Mouse (Mus musculus) CD4-positive naive resting alpha-beta T cell, adult 57 days (primary cell): Measurements from ENCODE around the gene Ppp1r14d. TPM values are rescaled to one million over a fixed set of nuclear protein-coding genes. Genes with fewer than 3 reads are reported as not detected.

Source experiments
- total RNA-seq: library from RNA; stranded (reverse); gene quantifications from one replicate; pipeline ENCODE4 v1.2.4, GENCODE M21; 2023

Ppp1r14d gene
- total RNA-seq: not detected

DNA sequence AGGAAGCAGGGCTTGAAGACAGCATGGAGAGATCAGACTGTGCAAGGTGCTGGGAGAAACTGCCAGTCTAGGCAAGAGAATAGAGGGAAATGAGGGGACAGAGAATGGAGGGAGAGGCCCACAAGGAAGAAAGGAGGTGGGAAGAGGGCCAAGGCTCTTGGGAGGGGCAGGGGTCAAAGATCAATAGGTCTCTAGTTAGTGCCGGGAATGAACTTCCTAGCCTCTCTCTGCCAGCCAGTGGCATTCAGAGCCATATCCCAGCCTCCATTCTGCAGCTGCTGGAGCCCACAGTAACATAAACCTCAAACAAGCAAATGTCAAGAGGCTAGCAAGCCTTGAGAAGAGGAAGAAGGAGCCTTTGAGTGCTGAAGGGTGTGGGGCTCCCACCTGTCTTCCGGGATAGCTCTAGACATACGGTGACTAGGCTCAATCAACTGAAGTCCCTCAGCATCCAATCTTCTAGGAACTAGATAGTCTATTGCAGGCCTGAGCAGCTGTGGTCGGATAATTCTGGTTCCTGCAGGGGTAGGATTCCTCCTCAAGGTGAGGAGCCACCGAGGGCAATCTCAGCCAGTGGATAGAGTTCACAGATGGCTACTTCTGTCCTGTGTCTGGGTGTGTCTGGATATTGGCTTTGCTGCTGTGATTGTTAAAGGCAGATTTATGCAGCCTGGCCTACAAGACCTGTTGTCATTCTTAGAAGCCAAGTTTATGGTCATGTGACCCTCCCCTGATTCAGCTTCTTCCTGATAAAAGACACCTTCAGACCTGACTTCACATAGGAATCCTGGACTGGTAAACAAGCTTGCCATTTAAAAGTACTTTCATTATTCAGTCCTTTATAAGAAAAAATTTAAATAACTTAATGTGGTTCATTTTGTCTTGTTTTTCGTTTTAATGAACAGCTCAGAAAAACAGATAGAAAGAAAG lies at the start of gene Ppp1r14d:
Gene Ppp1r14d, minus strand, starts transcription at position 132 of the 930 bp plus-strand sequence.

DNA sequence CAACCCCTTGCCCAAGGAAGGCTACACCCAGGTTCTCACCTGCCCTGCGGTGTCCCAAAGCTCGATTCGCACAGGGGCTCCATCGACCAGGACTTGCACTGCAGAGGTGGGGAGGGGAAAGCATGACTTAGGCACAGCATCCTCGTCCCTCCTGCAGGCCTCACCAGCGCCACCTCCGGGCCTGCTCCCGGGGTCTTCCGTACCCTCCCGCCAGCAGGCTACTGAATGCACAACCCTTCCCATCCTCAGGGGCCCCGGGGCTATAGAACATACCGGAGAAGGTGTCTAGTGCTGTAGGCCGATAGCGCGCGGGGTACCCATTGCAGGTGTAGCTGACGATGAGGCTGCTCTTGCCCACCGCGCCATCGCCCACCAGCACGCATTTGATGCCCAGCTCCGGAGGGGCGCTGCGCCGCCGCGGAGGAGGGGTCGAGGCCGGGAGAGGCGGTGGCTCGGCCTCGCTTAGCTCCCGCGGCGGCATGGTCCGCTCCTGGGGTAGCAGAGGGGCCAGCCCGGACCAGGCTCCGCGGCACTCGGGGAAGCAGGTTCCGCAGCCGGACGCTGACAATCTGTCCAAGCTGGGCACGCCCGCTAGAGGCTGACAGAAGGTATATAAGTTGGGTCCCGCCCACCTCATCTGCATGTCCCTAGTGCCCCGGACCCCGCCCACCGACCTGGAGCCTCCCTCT lies 41.1 kb upstream of the Ppp1r14d start, which contains the start of gene Rhov:
Gene Rhov, minus strand, starts transcription at position 630 of the 689 bp plus-strand sequence.

DNA sequence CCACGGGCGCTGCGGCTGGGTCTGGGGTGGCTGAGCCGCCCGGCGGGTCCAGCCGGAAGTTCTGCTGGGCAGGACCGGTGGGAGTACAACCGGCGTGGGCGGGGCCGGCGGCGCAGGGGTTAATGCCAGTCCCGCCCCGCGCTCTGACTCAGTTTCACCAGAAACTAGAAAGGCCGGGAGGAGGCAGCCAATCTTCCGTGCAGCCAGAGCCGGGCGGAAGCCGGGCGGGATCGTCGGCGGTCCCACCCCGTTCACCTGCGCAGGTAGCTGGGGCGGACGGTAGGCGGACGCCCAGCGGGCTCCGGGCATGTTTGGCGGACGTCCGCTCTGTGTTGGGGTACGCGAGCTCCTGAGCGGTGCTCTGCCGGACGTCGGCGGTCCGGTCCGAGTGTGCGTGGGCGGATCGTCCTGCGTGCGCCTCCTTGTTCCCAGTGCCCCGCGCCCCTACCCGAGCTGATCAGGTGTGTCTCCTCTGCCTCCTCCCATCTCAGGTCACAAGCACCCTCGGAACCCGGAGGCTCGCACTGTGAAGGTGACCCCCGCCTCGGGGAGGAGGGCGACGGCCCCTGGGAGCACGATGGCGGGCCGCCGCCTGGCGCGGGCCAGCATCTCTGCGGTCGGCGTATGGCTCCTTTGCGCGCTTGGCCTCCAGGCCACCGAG lies 7.6 kb upstream of the Ppp1r14d start, which contains the start of gene Spint1:
Gene Spint1, plus strand, starts transcription at position 153 of the 661 bp plus-strand sequence.

DNA sequence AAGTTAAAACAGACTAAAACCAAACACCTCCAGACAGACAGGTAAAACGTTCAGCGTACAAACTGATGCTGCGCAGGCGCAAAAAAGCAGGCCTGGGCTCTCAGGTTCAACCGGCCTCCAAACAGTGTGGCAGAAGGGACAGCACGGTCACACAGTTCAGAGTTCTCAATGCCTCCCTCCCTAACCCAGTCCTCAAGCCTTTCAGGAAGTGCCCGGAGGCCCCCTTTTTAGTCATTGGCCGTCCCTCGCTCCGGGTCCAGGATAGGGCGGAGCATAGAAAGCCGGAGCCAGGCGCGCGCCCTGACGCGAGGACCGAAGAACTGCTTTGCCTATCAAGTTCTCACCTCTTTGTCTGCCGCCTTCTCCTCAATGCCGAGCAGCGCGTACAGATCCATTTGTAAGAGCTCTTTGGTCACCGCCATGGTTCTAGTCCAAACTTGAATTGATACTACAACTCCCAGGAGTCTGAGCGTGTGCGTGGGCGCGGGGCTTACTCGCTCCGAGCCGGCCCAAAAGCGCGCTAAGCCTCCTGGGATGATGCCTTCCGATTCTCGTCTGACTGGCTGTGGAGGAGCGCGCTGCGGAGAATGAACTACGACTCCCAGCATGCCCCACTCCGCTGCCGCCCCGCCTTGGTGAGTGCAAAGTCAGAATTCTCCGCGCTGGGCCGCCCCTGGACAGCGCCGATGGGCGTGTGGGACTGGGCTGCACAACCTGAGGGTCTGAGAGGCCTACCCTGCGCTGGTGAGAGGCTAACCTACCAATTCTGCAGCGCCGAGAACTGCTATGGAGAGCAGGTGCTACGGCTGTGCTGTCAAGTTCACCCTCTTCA lies 21.1 kb downstream of the Ppp1r14d start, which contains the start of the genes Zfyve19 and Dnajc17:
Gene Zfyve19, plus strand, starts transcription at position 274 of the 832 bp plus-strand sequence.
Gene Dnajc17, minus strand, starts transcription at position 452 of the 832 bp plus-strand sequence.

DNA sequence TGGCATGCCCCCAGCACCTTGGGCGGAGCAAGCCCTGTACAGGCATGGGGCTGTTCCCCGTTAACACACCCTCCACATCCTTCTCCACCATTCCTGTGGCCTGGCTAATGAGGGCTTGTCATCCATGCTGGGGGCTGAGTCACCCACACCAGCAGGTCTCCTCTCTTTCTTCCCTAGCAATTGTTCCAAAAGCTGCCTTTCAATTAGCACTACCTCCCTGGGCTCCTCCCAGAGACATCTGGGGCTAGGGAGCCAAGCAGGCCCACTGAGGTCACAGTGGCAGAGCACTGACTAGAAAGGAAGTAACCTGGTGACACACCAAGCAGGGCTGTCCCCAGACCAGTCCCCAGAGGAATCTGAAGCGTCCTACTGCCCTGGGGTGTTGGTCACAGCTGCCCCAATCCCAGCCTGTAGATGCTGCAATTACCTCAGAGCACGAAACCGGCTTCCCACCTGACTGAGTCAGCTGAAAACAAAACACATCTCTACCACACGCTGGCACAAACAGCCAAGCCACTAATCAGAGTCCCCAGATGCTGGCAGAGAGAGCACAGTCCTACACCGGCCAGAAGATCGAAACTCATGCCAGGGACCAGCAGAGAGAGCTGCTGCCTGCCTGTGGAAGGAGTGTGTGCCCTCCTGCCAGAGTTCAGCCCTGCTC lies 55.6 kb downstream of the Ppp1r14d start, which contains the start of gene Gm14137:
Gene Gm14137, plus strand, starts transcription at position 519 of the 661 bp plus-strand sequence.

Other genes with a start within 250 kb of the Ppp1r14d start
- gene Ccdc32, start 200.5 kb downstream of the Ppp1r14d start, total RNA-seq: 12.6 TPM
- 12.7 TPM for gene Rpusd2, start 195.1 kb downstream of the Ppp1r14d start, total RNA-seq
- 1.2 TPM for gene Knl1, start 182.8 kb downstream of the Ppp1r14d start, total RNA-seq
- gene Rad51, start 117.1 kb downstream of the Ppp1r14d start, total RNA-seq: 1.1 TPM
- 23.4 TPM for gene Rmdn3, start 72.9 kb downstream of the Ppp1r14d start, total RNA-seq
- gene Gchfr, start 62.1 kb downstream of the Ppp1r14d start, total RNA-seq: not detected
- gene Gm14137, start 55.4 kb downstream of the Ppp1r14d start, total RNA-seq: 0.30 TPM
- gene Zfyve19, start 21.3 kb downstream of the Ppp1r14d start, total RNA-seq: 32.5 TPM
- 22.2 TPM for gene Dnajc17, start 21.1 kb downstream of the Ppp1r14d start, total RNA-seq
- 0.53 TPM for gene Spint1, start 7.5 kb upstream of the Ppp1r14d start, total RNA-seq
- gene Rhov, start 41.4 kb upstream of the Ppp1r14d start, total RNA-seq: not detected
- 23.3 TPM for gene Vps18, start 58.8 kb upstream of the Ppp1r14d start, total RNA-seq
- not detected for gene Dll4, start 95.9 kb upstream of the Ppp1r14d start, total RNA-seq
- 0.59 TPM for gene Chac1, start 121.3 kb upstream of the Ppp1r14d start, total RNA-seq
- gene Ino80, start 247.8 kb upstream of the Ppp1r14d start, total RNA-seq: 50.6 TPM